Mouse (Mus musculus) forebrain, embryonic 10.5 days (tissue): ENCODE data around the gene Pgbd1. TPM values are rescaled to one million over a fixed set of nuclear protein-coding genes. Genes with fewer than 3 reads are reported as not detected.

Source experiments
- DNase-seq: peaks from one replicate; pipeline ENCODE4 v3.0.0-alpha.2; 2017; ENCODE audit warnings: low spot score; ENCODE audit errors: extremely low spot score
- H3K27ac ChIP-seq: fragments of 300-500 bp; sonication (generic); 2 replicates; pipeline ENCODE4 v1.5.1; 2016; ENCODE audit warnings: mild to moderate bottlenecking
- H3K27me3 ChIP-seq: fragments of 300-500 bp; sonication (generic); 2 replicates; pipeline ENCODE4 v1.6.1; 2016; ENCODE audit warnings: mild to moderate bottlenecking; ENCODE audit not compliant: poor library complexity, severe bottlenecking
- H3K36me3 ChIP-seq: fragments of 300-500 bp; sonication (generic); replicated peaks from 2 replicates; pipeline ENCODE4 v1.6.1; 2016; ENCODE audit warnings: mild to moderate bottlenecking, moderate library complexity
- H3K4me1 ChIP-seq: fragments of 300-500 bp; sonication (generic); 2 replicates; pipeline ENCODE4 v1.6.1; 2016
- H3K4me3 ChIP-seq: fragments of 300-500 bp; sonication (generic); 2 replicates; pipeline ENCODE4 v1.5.1; 2016; ENCODE audit warnings: mild to moderate bottlenecking, moderate library complexity
- H3K9me3 ChIP-seq: fragments of 300-500 bp; sonication (generic); 2 replicates; pipeline ENCODE4 v1.6.1; 2016; ENCODE audit warnings: mild to moderate bottlenecking, moderate library complexity
- WGBS: fragments of 180-500 bp; shearing (Covaris S2); methylation state at CpG from one replicate; pipeline ENCODE4 v1.1.7; 2016; 5-methylcytosine and 5-hydroxymethylcytosine counted together
- polyA plus RNA-seq: library from polyadenylated mRNA; unstranded; fragments of >200 nt; fragmentation: Nextera tagmentation; extraction: Ambion mirVana; gene quantifications from 2 replicates; pipeline ENCODE4 v1.2.1, GENCODE M21; 2016

Pgbd1 gene
- polyA plus RNA-seq, 1 experiment from 2014 or later = 5.9 TPM

GRCm38 (mm10) chr13:21453042-21453441, 12.2 kb upstream of the Pgbd1 start:
- H3K27me3 ChIP-seq = no peaks in the 10 kb centered on the region
- H3K9me3 ChIP-seq = no peaks in the 10 kb centered on the region
- peaks cover 19% of the 10 kb centered on the region for H3K4me1 ChIP-seq
- peak overlapping the region; percentile 88 for H3K27ac ChIP-seq
- 3% methylated on average over 13 of the region's 13 CpGs for WGBS
- peaks cover 26% of the 10 kb centered on the region for H3K36me3 ChIP-seq
- peak overlapping the region; percentile 76 for H3K4me3 ChIP-seq
- DNase-seq = no peak

GRCm38 (mm10) chr13:21447856-21448614, 7.2 kb upstream of the Pgbd1 start:
- no peak for DNase-seq
- peaks cover 76% of the 10 kb centered on the region for H3K36me3 ChIP-seq
- no peaks in the 10 kb centered on the region for H3K9me3 ChIP-seq
- peaks cover 10% of the 10 kb centered on the region for H3K4me1 ChIP-seq
- H3K27me3 ChIP-seq = no peaks in the 10 kb centered on the region
- no peak overlapping the region for H3K4me3 ChIP-seq
- WGBS = 84% methylated on average over 16 of the region's 16 CpGs
- H3K27ac ChIP-seq = no peak overlapping the region

GRCm38 (mm10) chr13:21446796-21447195, 5.9 kb upstream of the Pgbd1 start:
- no peak for DNase-seq
- H3K27ac ChIP-seq = no peak overlapping the region
- peaks cover 80% of the 10 kb centered on the region for H3K36me3 ChIP-seq
- no peak overlapping the region for H3K4me3 ChIP-seq
- no peaks in the 10 kb centered on the region for H3K9me3 ChIP-seq
- no peaks in the 10 kb centered on the region for H3K27me3 ChIP-seq
- 86% methylated on average over 9 of the region's 9 CpGs for WGBS
- H3K4me1 ChIP-seq = no peaks in the 10 kb centered on the region

GRCm38 (mm10) chr13:21441207-21441572, 332 bp upstream of the Pgbd1 start:
- 16% methylated on average over 10 of the region's 10 CpGs for WGBS
- Histone ChIP-seq H3K27ac (peak overlapping the region; percentile 87), H3K4me3 (peak overlapping the region; percentile 64), H3K4me1 (peaks cover 20% of the 10 kb centered on the region), H3K9me3 (no peaks in the 10 kb centered on the region; the same call in 1 of the 2 replicates), H3K27me3 (no peaks in the 10 kb centered on the region), H3K36me3 (peaks cover 37% of the 10 kb centered on the region)
- no peak for DNase-seq

DNA sequence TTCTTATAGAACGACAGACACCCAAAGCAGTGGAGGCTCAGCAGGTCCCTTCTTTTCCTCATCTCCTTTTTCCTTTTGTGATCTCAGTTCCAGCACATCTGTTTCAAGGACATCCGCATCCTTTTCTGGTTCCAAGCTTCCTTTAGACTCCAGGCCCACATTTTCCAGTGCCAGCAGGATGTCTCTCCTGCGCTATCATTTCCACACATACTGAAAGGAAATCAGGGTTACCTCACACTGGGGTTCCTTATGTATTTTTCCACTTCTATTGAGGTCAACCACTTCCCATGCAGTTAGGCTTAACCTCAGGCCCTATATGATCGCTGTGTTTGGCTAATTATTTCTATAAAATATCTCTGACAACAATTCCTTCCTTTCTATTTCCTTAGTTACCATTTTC, 5.4 kb downstream of the Pgbd1 start:
- no peaks in the 10 kb centered on the region for H3K27me3 ChIP-seq
- H3K4me3 ChIP-seq = no peak overlapping the region
- WGBS = 86% methylated on average over 4 of the region's 4 CpGs
- H3K9me3 ChIP-seq = no peaks in the 10 kb centered on the region; the same call in 1 of the 2 replicates
- peaks cover 8% of the 10 kb centered on the region for H3K4me1 ChIP-seq
- 0 out of 2 replicates have a peak, but pooled peaks cover 4% of the 10 kb centered on the region for H3K36me3 ChIP-seq
- DNase-seq = no peak
- H3K27ac ChIP-seq = no peak overlapping the region

GRCm38 (mm10) chr13:21427631-21428030, 13.2 kb downstream of the Pgbd1 start:
- no peak overlapping the region for H3K4me3 ChIP-seq
- H3K36me3 ChIP-seq = peaks cover 4% of the 10 kb centered on the region; the same call in 1 of the 2 replicates
- H3K9me3 ChIP-seq = no peaks in the 10 kb centered on the region
- H3K27me3 ChIP-seq = no peaks in the 10 kb centered on the region
- H3K4me1 ChIP-seq = no peaks in the 10 kb centered on the region
- no peak overlapping the region for H3K27ac ChIP-seq
- 89% methylated on average over 1 of the region's 1 CpGs for WGBS
- no peak for DNase-seq

- 75% methylated on average over 5 of the region's 5 CpGs for WGBS
- H3K9me3 ChIP-seq = no peaks in the 10 kb centered on the region
- H3K4me3 ChIP-seq = no peak overlapping the region
- no peaks in the 10 kb centered on the region for H3K4me1 ChIP-seq
- H3K27me3 ChIP-seq = no peaks in the 10 kb centered on the region
- H3K36me3 ChIP-seq = no peaks in the 10 kb centered on the region; the same call in 1 of the 2 replicates
- no peak for DNase-seq
- H3K27ac ChIP-seq = no peak overlapping the region
Observed at GRCm38 (mm10) chr13:21423301-21423700, 17.6 kb downstream of the Pgbd1 start.

GRCm38 (mm10) chr13:21418865-21419264, 22.0 kb downstream of the Pgbd1 start:
- DNase-seq = no peak
- H3K27ac ChIP-seq = no peak overlapping the region
- H3K36me3 ChIP-seq = no peaks in the 10 kb centered on the region
- H3K9me3 ChIP-seq = no peaks in the 10 kb centered on the region
- WGBS = 70% methylated on average over 6 of the region's 6 CpGs
- H3K4me3 ChIP-seq = no peak overlapping the region
- H3K4me1 ChIP-seq = peaks cover 8% of the 10 kb centered on the region
- no peaks in the 10 kb centered on the region for H3K27me3 ChIP-seq

- Histone ChIP-seq H3K27ac (no peak overlapping the region), H3K4me1 (peaks cover 8% of the 10 kb centered on the region), H3K4me3 (no peak overlapping the region), H3K36me3 (no peaks in the 10 kb centered on the region), H3K27me3 (no peaks in the 10 kb centered on the region), H3K9me3 (no peaks in the 10 kb centered on the region)
- DNase-seq = no peak
- 83% methylated on average over 6 of the region's 6 CpGs for WGBS
Observed at GRCm38 (mm10) chr13:21417298-21418010, 23.4 kb downstream of the Pgbd1 start.

DNA sequence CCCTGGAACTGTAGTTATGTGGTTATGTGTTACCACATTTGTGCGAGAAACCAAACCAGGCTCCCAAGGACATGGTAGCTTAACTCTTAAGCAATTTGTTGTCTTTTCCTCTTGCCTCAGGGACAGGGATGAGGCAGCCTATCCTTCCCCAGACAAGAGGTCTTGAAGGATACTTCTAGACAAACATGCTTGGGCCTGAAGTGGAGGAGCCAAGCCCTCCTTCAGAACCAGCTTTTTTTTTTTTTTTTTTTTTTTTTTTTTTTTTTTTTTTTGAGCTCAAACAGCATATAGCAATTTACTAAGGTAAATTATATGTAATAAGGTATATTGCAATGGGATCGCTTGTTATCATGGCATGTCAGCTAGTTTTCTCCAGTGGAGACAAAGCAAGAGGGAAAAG, 25.1 kb downstream of the Pgbd1 start:
- WGBS = 95% methylated on average over 2 of the region's 2 CpGs
- no peak for DNase-seq
- Histone ChIP-seq H3K4me3 (no peak overlapping the region), H3K27me3 (no peaks in the 10 kb centered on the region), H3K27ac (no peak overlapping the region), H3K4me1 (peaks cover 8% of the 10 kb centered on the region), H3K36me3 (no peaks in the 10 kb centered on the region), H3K9me3 (no peaks in the 10 kb centered on the region)

DNA sequence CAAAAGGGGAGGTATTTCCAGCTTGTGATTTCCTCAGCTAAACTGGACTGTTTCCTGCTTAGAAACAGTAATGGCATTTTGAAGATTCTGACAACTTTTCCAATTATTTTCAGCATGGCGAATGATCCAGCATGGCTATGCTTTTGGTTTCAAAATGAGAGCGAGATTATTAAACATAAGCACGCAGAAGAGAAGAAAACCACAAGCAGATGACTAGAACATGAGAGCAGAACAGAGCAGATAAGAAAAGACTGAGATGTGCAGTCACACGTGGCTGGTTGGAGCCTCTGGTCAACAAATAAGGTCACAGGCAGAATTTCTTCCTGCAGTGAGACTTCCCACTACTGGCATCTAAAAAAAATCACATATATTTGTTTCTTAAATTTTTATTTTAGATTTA, 25.6 kb downstream of the Pgbd1 start:
- Histone ChIP-seq H3K27me3 (0 out of 2 replicates have a peak, but pooled peaks cover 2% of the 10 kb centered on the region), H3K36me3 (no peaks in the 10 kb centered on the region), H3K27ac (no peak overlapping the region), H3K4me3 (no peak overlapping the region), H3K4me1 (peaks cover 8% of the 10 kb centered on the region), H3K9me3 (no peaks in the 10 kb centered on the region)
- no peak for DNase-seq
- 83% methylated on average over 4 of the region's 4 CpGs for WGBS

GRCm38 (mm10) chr13:21414231-21415212, 26.3 kb downstream of the Pgbd1 start:
- H3K36me3 ChIP-seq = no peaks in the 10 kb centered on the region
- 76% methylated on average over 15 of the region's 15 CpGs for WGBS
- no peak for DNase-seq

More at GRCm38 (mm10) chr13:21414231-21415212, 26.3 kb downstream of the Pgbd1 start:
- Histone ChIP-seq H3K4me3 (no peak overlapping the region), H3K27ac (no peak overlapping the region), H3K4me1 (peaks cover 8% of the 10 kb centered on the region), H3K9me3 (no peaks in the 10 kb centered on the region), H3K27me3 (0 out of 2 replicates have a peak, but pooled peaks cover 7% of the 10 kb centered on the region)
